Mouse (Mus musculus): ENCODE data around the gene H2afv. TPM values are rescaled to one million over a fixed set of nuclear protein-coding genes. Genes with fewer than 3 reads are reported as not detected.
A peak's percentile ranks its signal among the peaks of the same experiment; 100 is the strongest.

H2afv gene
- polyA plus RNA-seq, 1 experiment from 2014 or later, result 905 TPM

GRCm38 (mm10) chr11:6474381-6474780 lies 30.1 kb upstream of the H2afv start:
- ATAC-seq (ENCODE audit: insufficient number of reproducible peaks, low FRiP score, low TSS enrichment, low read depth) (no peak), DNase-seq (ENCODE audit: low spot score) (no peak)
- H3K4me3 ChIP-seq (ENCODE audit: low read depth, low read length), result peak overlapping the region; percentile 95
- H3K27me3 ChIP-seq (ENCODE audit: control insufficient read depth, insufficient read depth, low read length), result no peaks in the 10 kb centered on the region
- peak overlapping the region; percentile 86 for H3K9ac ChIP-seq (ENCODE audit: low read length)
- H3K4me2 ChIP-seq (ENCODE audit: low read depth, severe bottlenecking), result peak overlapping the region; percentile 89
- peaks cover 25% of the 10 kb centered on the region for H3K4me1 ChIP-seq (ENCODE audit: control insufficient read depth, insufficient read depth, low read length)
- WGBS, result 42% methylated on average over 6 of the region's 6 CpGs
- H3K27ac ChIP-seq (replicated peaks; ENCODE audit: low read depth, low read length), result no peak overlapping the region; the same call in 1 of the 2 replicates
- peaks cover 6% of the 10 kb centered on the region; the same call in 1 of the 2 replicates for H3K36me3 ChIP-seq (ENCODE audit: control insufficient read depth, insufficient read depth, low read length)
- no peaks in the 10 kb centered on the region for H3K9me3 ChIP-seq (ENCODE audit: control insufficient read depth, low read length)

GRCm38 (mm10) chr11:6472076-6472475 lies 27.8 kb upstream of the H2afv start:
- no peak for DNase-seq (ENCODE audit: low spot score)
- ATAC-seq (ENCODE audit: insufficient number of reproducible peaks, low FRiP score, low TSS enrichment, low read depth), result no peak
- Histone ChIP-seq H3K27me3 (ENCODE audit: control insufficient read depth, insufficient read depth, low read length) (no peaks in the 10 kb centered on the region), H3K4me3 (ENCODE audit: low read depth, low read length) (peak overlapping the region; percentile 14), H3K4me1 (ENCODE audit: control insufficient read depth, insufficient read depth, low read length) (peaks cover 25% of the 10 kb centered on the region), H3K9ac (ENCODE audit: low read length) (no peak overlapping the region), H3K4me2 (ENCODE audit: low read depth, severe bottlenecking) (peak overlapping the region; percentile 55), H3K27ac (replicated peaks; ENCODE audit: low read depth, low read length) (no peak overlapping the region), H3K36me3 (ENCODE audit: control insufficient read depth, insufficient read depth, low read length) (peaks cover 10% of the 10 kb centered on the region; the same call in 1 of the 2 replicates), H3K9me3 (ENCODE audit: control insufficient read depth, low read length) (no peaks in the 10 kb centered on the region)

GRCm38 (mm10) chr11:6471493-6471892 lies 27.2 kb upstream of the H2afv start:
- Histone ChIP-seq H3K36me3 (ENCODE audit: control insufficient read depth, insufficient read depth, low read length) (peaks cover 13% of the 10 kb centered on the region; the same call in 1 of the 2 replicates), H3K4me1 (ENCODE audit: control insufficient read depth, insufficient read depth, low read length) (peaks cover 25% of the 10 kb centered on the region)

GRCm38 (mm10) chr11:6471054-6471453 lies 26.8 kb upstream of the H2afv start:
- Histone ChIP-seq H3K9ac (ENCODE audit: low read length) (no peak overlapping the region), H3K4me1 (ENCODE audit: control insufficient read depth, insufficient read depth, low read length) (peaks cover 25% of the 10 kb centered on the region), H3K27me3 (ENCODE audit: control insufficient read depth, insufficient read depth, low read length) (no peaks in the 10 kb centered on the region), H3K9me3 (ENCODE audit: control insufficient read depth, low read length) (no peaks in the 10 kb centered on the region), H3K27ac (replicated peaks; ENCODE audit: low read depth, low read length) (no peak overlapping the region), H3K4me3 (ENCODE audit: low read depth, low read length) (peak overlapping the region; percentile 17; the same call in 1 of the 2 replicates), H3K36me3 (ENCODE audit: control insufficient read depth, insufficient read depth, low read length) (peaks cover 13% of the 10 kb centered on the region; the same call in 1 of the 2 replicates), H3K4me2 (ENCODE audit: low read depth, severe bottlenecking) (peak overlapping the region; percentile 55; the same call in 1 of the 2 replicates)
- 82% methylated on average over 2 of the region's 2 CpGs for WGBS
- DNase-seq (ENCODE audit: low spot score) (no peak), ATAC-seq (ENCODE audit: insufficient number of reproducible peaks, low FRiP score, low TSS enrichment, low read depth) (no peak)

More at GRCm38 (mm10) chr11:6471493-6471892, 27.2 kb upstream of the H2afv start:
- Histone ChIP-seq H3K9me3 (ENCODE audit: control insufficient read depth, low read length) (no peaks in the 10 kb centered on the region), H3K4me2 (ENCODE audit: low read depth, severe bottlenecking) (peak overlapping the region; percentile 55; the same call in 1 of the 2 replicates), H3K27ac (replicated peaks; ENCODE audit: low read depth, low read length) (no peak overlapping the region), H3K27me3 (ENCODE audit: control insufficient read depth, insufficient read depth, low read length) (no peaks in the 10 kb centered on the region), H3K4me3 (ENCODE audit: low read depth, low read length) (peak overlapping the region; percentile 17; the same call in 1 of the 2 replicates), H3K9ac (ENCODE audit: low read length) (no peak overlapping the region)
- 73% methylated on average over 1 of the region's 1 CpGs for WGBS
- no peak for DNase-seq (ENCODE audit: low spot score)
- ATAC-seq (ENCODE audit: insufficient number of reproducible peaks, low FRiP score, low TSS enrichment, low read depth), result no peak

- Histone ChIP-seq H3K27me3 (ENCODE audit: control insufficient read depth, insufficient read depth, low read length) (no peaks in the 10 kb centered on the region), H3K4me3 (ENCODE audit: low read depth, low read length) (no peak overlapping the region), H3K27ac (replicated peaks; ENCODE audit: low read depth, low read length) (no peak overlapping the region), H3K36me3 (ENCODE audit: control insufficient read depth, insufficient read depth, low read length) (peaks cover 13% of the 10 kb centered on the region; the same call in 1 of the 2 replicates), H3K4me1 (ENCODE audit: control insufficient read depth, insufficient read depth, low read length) (peaks cover 17% of the 10 kb centered on the region), H3K9ac (ENCODE audit: low read length) (no peak overlapping the region), H3K4me2 (ENCODE audit: low read depth, severe bottlenecking) (no peak overlapping the region), H3K9me3 (ENCODE audit: control insufficient read depth, low read length) (no peaks in the 10 kb centered on the region)
- WGBS, result 90% methylated on average over 2 of the region's 2 CpGs
- DNase-seq (ENCODE audit: low spot score), result no peak
- no peak for ATAC-seq (ENCODE audit: insufficient number of reproducible peaks, low FRiP score, low TSS enrichment, low read depth)
These were observed 24.3 kb upstream of the H2afv start for GRCm38 (mm10) chr11:6468541-6468940.

- ATAC-seq (ENCODE audit: insufficient number of reproducible peaks, low FRiP score, low TSS enrichment, low read depth), result no peak
- Histone ChIP-seq H3K4me2 (ENCODE audit: low read depth, severe bottlenecking) (no peak overlapping the region), H3K27ac (replicated peaks; ENCODE audit: low read depth, low read length) (no peak overlapping the region), H3K4me1 (ENCODE audit: control insufficient read depth, insufficient read depth, low read length) (no peaks in the 10 kb centered on the region), H3K27me3 (ENCODE audit: control insufficient read depth, insufficient read depth, low read length) (no peaks in the 10 kb centered on the region), H3K36me3 (ENCODE audit: control insufficient read depth, insufficient read depth, low read length) (peaks cover 7% of the 10 kb centered on the region; the same call in 1 of the 2 replicates), H3K9ac (ENCODE audit: low read length) (no peak overlapping the region), H3K9me3 (ENCODE audit: control insufficient read depth, low read length) (no peaks in the 10 kb centered on the region), H3K4me3 (ENCODE audit: low read depth, low read length) (no peak overlapping the region)
- 50% methylated on average over 4 of the region's 4 CpGs for WGBS
- DNase-seq (ENCODE audit: low spot score), result peak; percentile 78
These were observed 20.9 kb upstream of the H2afv start for GRCm38 (mm10) chr11:6465122-6465521.

GRCm38 (mm10) chr11:6463159-6463837 lies 19.1 kb upstream of the H2afv start:
- Histone ChIP-seq H3K27ac (replicated peaks; ENCODE audit: low read depth, low read length) (no peak overlapping the region), H3K4me1 (ENCODE audit: control insufficient read depth, insufficient read depth, low read length) (no peaks in the 10 kb centered on the region), H3K4me2 (ENCODE audit: low read depth, severe bottlenecking) (no peak overlapping the region), H3K9ac (ENCODE audit: low read length) (no peak overlapping the region), H3K36me3 (ENCODE audit: control insufficient read depth, insufficient read depth, low read length) (peaks cover 6% of the 10 kb centered on the region; the same call in 1 of the 2 replicates), H3K27me3 (ENCODE audit: control insufficient read depth, insufficient read depth, low read length) (no peaks in the 10 kb centered on the region), H3K4me3 (ENCODE audit: low read depth, low read length) (no peak overlapping the region), H3K9me3 (ENCODE audit: control insufficient read depth, low read length) (no peaks in the 10 kb centered on the region)
- WGBS, result 92% methylated on average over 6 of the region's 6 CpGs
- ATAC-seq (ENCODE audit: insufficient number of reproducible peaks, low FRiP score, low TSS enrichment, low read depth) (no peak), DNase-seq (ENCODE audit: low spot score) (no peak)

GRCm38 (mm10) chr11:6456083-6456482 lies 11.8 kb upstream of the H2afv start:
- H3K4me2 ChIP-seq (ENCODE audit: low read depth, severe bottlenecking), result no peak overlapping the region
- no peak overlapping the region for H3K4me3 ChIP-seq (ENCODE audit: low read depth, low read length)
- no peaks in the 10 kb centered on the region for H3K27me3 ChIP-seq (ENCODE audit: control insufficient read depth, insufficient read depth, low read length)
- H3K9ac ChIP-seq (ENCODE audit: low read length), result no peak overlapping the region
- ATAC-seq (ENCODE audit: insufficient number of reproducible peaks, low FRiP score, low TSS enrichment, low read depth) (no peak), DNase-seq (ENCODE audit: low spot score) (no peak)
- H3K9me3 ChIP-seq (ENCODE audit: control insufficient read depth, low read length), result no peaks in the 10 kb centered on the region
- H3K27ac ChIP-seq (replicated peaks; ENCODE audit: low read depth, low read length), result no peak overlapping the region
- no peaks in the 10 kb centered on the region for H3K4me1 ChIP-seq (ENCODE audit: control insufficient read depth, insufficient read depth, low read length)
- no peaks in the 10 kb centered on the region for H3K36me3 ChIP-seq (ENCODE audit: control insufficient read depth, insufficient read depth, low read length)
- WGBS, result 89% methylated on average over 6 of the region's 6 CpGs

Data from limb, embryonic 11.5 days (tissue).